Mouse (Mus musculus): ENCODE results near the gene Dnajc8.

- TF ChIP-seq CHD2 (IDR thresholded peaks at IDR 0.05; ENCODE audit: low read depth, low read length) (no peak), ZNF384 (IDR thresholded peaks at IDR 0.05; ENCODE audit: low read depth, low read length) (no peak), ZC3H11A (IDR thresholded peaks at IDR 0.05; ENCODE audit: borderline replicate concordance, low read depth, low read length) (no peak), HCFC1 (IDR thresholded peaks at IDR 0.05; ENCODE audit: borderline replicate concordance, insufficient read depth, low read length) (no peak), MAFK (IDR thresholded peaks at IDR 0.05; ENCODE audit: insufficient read depth, low read depth, low read length) (no peak)
These were observed 10.5 kb downstream of the Dnajc8 start for GRCm38 (mm10) chr4:132545851-132546250.

Data from ES-E14 (cell line).